Mouse (Mus musculus) midbrain, embryonic 12.5 days (tissue): ENCODE data around the gene Ntm. TPM values are rescaled to one million over a fixed set of nuclear protein-coding genes. Genes with fewer than 3 reads are reported as not detected.

Experiments used
- ATAC-seq: fragments of 200-750 bp; cut with Nextera tagmentation; 2 replicates; pipeline ENCODE4 v1.8.0; 2017; ENCODE audit warnings: low read depth, moderate TSS enrichment, moderate library complexity; ENCODE audit not compliant: low FRiP score
- H3K27ac ChIP-seq: fragments of 300-500 bp; sonication (generic); replicated peaks from 2 replicates; pipeline ENCODE4 v1.5.1; 2016; ENCODE audit warnings: mild to moderate bottlenecking
- H3K27me3 ChIP-seq: fragments of 300-500 bp; sonication (generic); 2 replicates; pipeline ENCODE4 v1.6.1; 2016; ENCODE audit warnings: mild to moderate bottlenecking
- H3K36me3 ChIP-seq: fragments of 300-500 bp; sonication (generic); 2 replicates; pipeline ENCODE4 v1.6.1; 2016
- H3K4me1 ChIP-seq: fragments of 300-500 bp; sonication (generic); 2 replicates; pipeline ENCODE4 v1.6.1; 2016
- H3K4me2 ChIP-seq: fragments of 300-500 bp; sonication (generic); replicated peaks from 2 replicates; pipeline ENCODE4 v1.6.1; 2016; ENCODE audit warnings: mild to moderate bottlenecking, moderate library complexity
- H3K4me3 ChIP-seq: fragments of 300-500 bp; sonication (generic); 2 replicates; pipeline ENCODE4 v1.5.1; 2016; ENCODE audit warnings: mild to moderate bottlenecking
- H3K9ac ChIP-seq: fragments of 300-500 bp; sonication (generic); replicated peaks from 2 replicates; pipeline ENCODE4 v1.6.1; 2016; ENCODE audit warnings: mild to moderate bottlenecking, moderate library complexity
- H3K9me3 ChIP-seq: fragments of 300-500 bp; sonication (generic); 2 replicates; pipeline ENCODE4 v1.6.1; 2016; ENCODE audit warnings: mild to moderate bottlenecking
- WGBS: fragments of 180-500 bp; shearing (Covaris S2); methylation state at CpG from one replicate; pipeline ENCODE4 v1.1.7; 2016; 5-methylcytosine and 5-hydroxymethylcytosine counted together
- polyA plus RNA-seq: library from polyadenylated mRNA; unstranded; fragments of >200 nt; fragmentation: Nextera tagmentation; extraction: Ambion mirVana; gene quantifications from 2 replicates; pipeline ENCODE4 v1.2.1, GENCODE M21; 2016

The Ntm gene
- polyA plus RNA-seq, 1 experiment from 2014 or later = 39.0 TPM

DNA sequence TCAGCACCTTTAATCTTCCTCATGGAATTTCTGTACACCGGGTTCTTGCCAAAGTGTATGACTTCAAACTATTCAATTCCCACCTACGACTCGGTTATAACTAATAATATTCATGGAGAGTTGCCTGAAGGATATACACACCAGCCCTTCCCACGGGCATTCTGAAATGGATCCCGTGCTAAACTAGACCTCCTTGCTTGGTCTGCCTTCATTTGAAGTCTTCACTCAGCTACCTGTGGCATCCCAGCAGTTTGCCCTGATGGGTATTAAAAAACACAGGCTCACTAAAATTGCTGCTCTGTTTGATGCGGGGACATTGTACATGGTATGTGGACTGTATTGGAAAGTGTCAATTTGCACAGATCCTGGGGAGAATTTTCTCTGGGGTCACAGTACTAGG, 950.4 kb downstream of the Ntm start:
- Histone ChIP-seq H3K27me3 (no peaks in the 10 kb centered on the region), H3K36me3 (no peaks in the 10 kb centered on the region), H3K27ac (no peak overlapping the region), H3K4me1 (no peaks in the 10 kb centered on the region), H3K4me3 (no peak overlapping the region), H3K9ac (no peak overlapping the region), H3K4me2 (no peak overlapping the region), H3K9me3 (no peaks in the 10 kb centered on the region)
- no peak for ATAC-seq
- WGBS = 91% methylated on average over 6 of the region's 6 CpGs

DNA sequence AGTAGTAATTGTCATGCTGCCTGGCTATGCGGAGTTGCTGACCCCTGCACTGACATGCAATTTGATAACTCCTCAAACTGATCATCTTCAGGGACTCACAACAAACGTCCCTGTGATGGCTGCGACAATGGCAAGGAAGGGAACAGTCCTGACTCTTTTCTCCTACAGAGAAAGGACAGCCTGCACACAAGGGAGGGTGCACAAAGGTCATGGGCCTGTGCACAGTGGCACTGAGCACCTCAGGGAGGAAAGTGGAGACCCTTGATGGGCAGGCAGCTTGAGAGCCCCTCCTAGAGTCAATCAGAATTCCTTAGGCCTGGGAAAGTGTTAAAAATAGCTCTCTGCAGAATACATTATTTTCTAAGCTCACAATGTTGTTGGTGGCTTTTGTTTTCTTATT, 951.5 kb downstream of the Ntm start:
- WGBS = 31% methylated on average over 3 of the region's 3 CpGs
- Histone ChIP-seq H3K9me3 (no peaks in the 10 kb centered on the region), H3K4me1 (no peaks in the 10 kb centered on the region), H3K27ac (no peak overlapping the region), H3K4me2 (no peak overlapping the region), H3K4me3 (no peak overlapping the region), H3K9ac (no peak overlapping the region), H3K36me3 (no peaks in the 10 kb centered on the region), H3K27me3 (no peaks in the 10 kb centered on the region)
- ATAC-seq = no peak

DNA sequence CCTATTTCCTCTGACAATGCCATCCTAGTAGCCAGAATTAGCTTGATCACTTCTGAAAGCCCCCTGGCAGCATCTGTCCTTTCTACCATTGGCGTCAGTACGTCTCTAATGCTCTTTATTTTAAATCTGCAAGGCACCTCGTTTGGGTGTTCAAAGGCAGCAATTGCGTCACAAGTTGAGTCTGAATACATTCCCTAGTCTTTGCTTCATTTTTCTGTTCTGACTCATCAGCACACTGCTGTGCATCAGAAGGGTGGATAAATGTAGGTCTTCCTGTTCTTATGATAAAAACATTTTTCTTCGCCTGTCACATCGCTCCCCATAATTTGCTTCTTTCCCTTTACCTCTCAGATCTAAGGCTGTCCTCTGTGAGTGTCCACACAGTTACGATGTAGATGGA, 958.4 kb downstream of the Ntm start:
- H3K9me3 ChIP-seq = no peaks in the 10 kb centered on the region
- no peaks in the 10 kb centered on the region for H3K4me1 ChIP-seq
- no peak overlapping the region for H3K4me3 ChIP-seq
- no peak overlapping the region for H3K9ac ChIP-seq
- H3K4me2 ChIP-seq = no peak overlapping the region
- no peaks in the 10 kb centered on the region for H3K27me3 ChIP-seq
- no peak for ATAC-seq
- WGBS = 83% methylated on average over 7 of the region's 7 CpGs
- H3K27ac ChIP-seq = no peak overlapping the region
- no peaks in the 10 kb centered on the region for H3K36me3 ChIP-seq

DNA sequence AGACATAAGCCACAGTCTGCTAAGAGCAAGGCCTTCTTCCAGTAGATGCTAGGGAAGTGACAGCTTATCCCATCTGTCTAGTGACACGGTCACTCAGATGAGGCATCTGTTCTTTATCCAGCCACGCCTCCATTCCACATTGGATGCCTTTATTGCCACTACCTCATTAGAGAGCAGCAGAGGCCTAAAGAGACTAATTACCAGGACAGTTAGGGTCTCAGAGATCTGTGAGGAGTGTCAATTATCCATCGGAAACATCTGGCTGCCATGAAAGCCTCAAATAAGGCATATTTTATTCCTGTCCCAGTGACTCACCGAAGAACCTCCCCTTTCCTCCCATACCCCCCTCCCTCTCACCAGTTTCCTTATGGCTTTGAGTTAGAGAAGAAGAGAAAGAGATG, 963.0 kb downstream of the Ntm start:
- ATAC-seq = peak; percentile 58; the same call in 1 of the 2 replicates
- H3K4me3 ChIP-seq = no peak overlapping the region
- no peaks in the 10 kb centered on the region for H3K4me1 ChIP-seq
- no peaks in the 10 kb centered on the region for H3K27me3 ChIP-seq
- no peak overlapping the region for H3K9ac ChIP-seq
- 68% methylated on average over 4 of the region's 4 CpGs for WGBS
- no peak overlapping the region for H3K4me2 ChIP-seq
- no peak overlapping the region for H3K27ac ChIP-seq
- no peaks in the 10 kb centered on the region for H3K36me3 ChIP-seq
- no peaks in the 10 kb centered on the region for H3K9me3 ChIP-seq

DNA sequence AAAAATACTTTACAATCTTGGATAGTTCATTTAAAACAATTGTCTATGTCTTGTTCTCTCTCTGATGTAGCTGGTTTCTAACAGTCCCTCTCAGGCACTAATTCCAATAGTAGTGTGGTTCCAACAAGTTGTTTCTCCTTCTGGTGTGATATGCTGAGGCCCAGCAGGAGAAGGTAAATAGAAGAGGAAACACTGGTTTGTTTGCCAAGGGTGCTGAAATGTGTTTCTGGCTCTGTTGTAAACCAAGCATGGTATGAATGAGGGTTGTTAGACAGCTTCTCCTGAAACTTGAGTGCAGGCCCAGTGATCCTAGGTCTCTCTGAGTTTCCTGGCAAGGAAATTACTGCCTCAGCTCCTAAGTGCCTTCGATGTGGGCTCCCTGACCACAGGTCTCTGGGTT, 985.7 kb downstream of the Ntm start:
- Histone ChIP-seq H3K9me3 (no peaks in the 10 kb centered on the region), H3K9ac (no peak overlapping the region), H3K27ac (no peak overlapping the region), H3K27me3 (no peaks in the 10 kb centered on the region), H3K36me3 (no peaks in the 10 kb centered on the region), H3K4me3 (no peak overlapping the region), H3K4me1 (no peaks in the 10 kb centered on the region), H3K4me2 (no peak overlapping the region)
- no peak for ATAC-seq
- WGBS = 94% methylated on average over 1 of the region's 1 CpGs

DNA sequence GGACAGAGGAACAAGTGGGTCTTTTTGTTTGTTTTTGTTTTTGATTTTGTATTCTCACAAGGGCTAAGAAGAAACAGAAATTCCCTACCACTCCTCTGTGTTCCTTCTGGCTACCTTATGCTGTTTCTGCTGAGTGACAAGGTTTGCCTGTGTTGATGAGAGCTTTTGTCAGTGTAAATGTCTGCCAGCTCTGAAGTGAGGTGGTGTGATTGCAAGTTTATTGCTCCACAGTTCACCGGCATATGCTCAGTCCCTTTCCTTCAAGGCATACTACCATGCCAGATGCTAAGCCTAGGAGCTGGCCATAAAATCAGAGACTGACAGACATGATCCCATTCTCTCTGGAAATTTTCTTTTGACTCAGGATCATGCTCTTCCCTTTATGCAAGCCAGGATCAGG, 993.5 kb downstream of the Ntm start:
- 100% methylated on average over 1 of the region's 1 CpGs for WGBS
- no peak overlapping the region for H3K9ac ChIP-seq
- no peak overlapping the region for H3K4me2 ChIP-seq
- no peak for ATAC-seq
- H3K4me1 ChIP-seq = no peaks in the 10 kb centered on the region
- no peaks in the 10 kb centered on the region for H3K27me3 ChIP-seq
- no peaks in the 10 kb centered on the region for H3K36me3 ChIP-seq
- H3K9me3 ChIP-seq = no peaks in the 10 kb centered on the region
- no peak overlapping the region for H3K27ac ChIP-seq
- H3K4me3 ChIP-seq = no peak overlapping the region
